Mouse (Mus musculus) forebrain, postnatal 0 days (tissue): ENCODE measurements around the gene Zfp72. TPM values are rescaled to one million over a fixed set of nuclear protein-coding genes. Genes with fewer than 3 reads are reported as not detected.
A peak's percentile ranks its signal among the peaks of the same experiment; 100 is the strongest.

Experiments
- ATAC-seq: fragments of 200-750 bp; cut with Nextera tagmentation; 2 replicates; pipeline ENCODE4 v1.8.0; 2017; ENCODE audit warnings: mild to moderate bottlenecking, moderate library complexity
- DNase-seq: peaks from one replicate; pipeline ENCODE4 v3.0.0-alpha.2; 2015
- H3K27ac ChIP-seq: fragments of 300-500 bp; sonication (generic); 2 replicates; pipeline ENCODE4 v1.5.1; 2014; ENCODE audit warnings: low read depth, mild to moderate bottlenecking, antibody characterized with exemption, low read length, moderate library complexity, mixed read lengths
- H3K27me3 ChIP-seq: fragments of 300-500 bp; sonication (generic); 2 replicates; pipeline ENCODE4 v1.6.1; 2014; ENCODE audit warnings: mild to moderate bottlenecking, low read length, mixed read lengths; ENCODE audit not compliant: insufficient read depth
- H3K36me3 ChIP-seq: fragments of 300-500 bp; sonication (generic); 2 replicates; pipeline ENCODE4 v1.6.1; 2014; ENCODE audit warnings: mild to moderate bottlenecking, moderate library complexity; ENCODE audit not compliant: insufficient read depth
- H3K4me1 ChIP-seq: fragments of 300-500 bp; sonication (generic); 2 replicates; pipeline ENCODE4 v1.6.1; 2014; ENCODE audit warnings: antibody characterized with exemption; ENCODE audit not compliant: insufficient read depth
- H3K4me2 ChIP-seq: fragments of 300-500 bp; sonication (generic); 2 replicates; pipeline ENCODE4 v1.6.1; 2014; ENCODE audit warnings: low read depth, mild to moderate bottlenecking, moderate library complexity
- H3K4me3 ChIP-seq: fragments of 300-500 bp; sonication (generic); 2 replicates; pipeline ENCODE4 v1.5.1; 2014; ENCODE audit warnings: low read depth, low read length, mixed read lengths
- H3K9ac ChIP-seq: fragments of 300-500 bp; sonication (generic); 2 replicates; pipeline ENCODE4 v1.6.1; 2014; ENCODE audit warnings: mild to moderate bottlenecking
- H3K9me3 ChIP-seq: fragments of 300-500 bp; sonication (generic); 2 replicates; pipeline ENCODE4 v1.6.1; 2016; ENCODE audit warnings: low read length
- CTCF ChIP-seq: sonication (generic); IDR thresholded peaks from 2 replicates; pipeline ENCODE4 v1.5.1; 2016; ENCODE audit warnings: antibody characterized with exemption, control low read depth, low read depth
- WGBS: fragments of 180-500 bp; shearing (Covaris S2); extraction: QIAGEN DNeasy Blood & Tissue Kit; methylation state at CpG from one replicate; pipeline ENCODE4 v1.1.7; 2014; 5-methylcytosine and 5-hydroxymethylcytosine counted together
- polyA plus RNA-seq: library from polyadenylated mRNA; unstranded; fragments of >200 nt; fragmentation: Nextera tagmentation; extraction: Ambion mirVana; gene quantifications from 2 replicates; pipeline ENCODE4 v1.2.1, GENCODE M21; 2015
- total RNA-seq: library from RNA; depleted of rRNA; stranded (reverse); fragments of >200 nt; gene quantifications from 2 replicates; pipeline ENCODE4 v1.2.3, GENCODE M21; 2014

Zfp72 gene
- total and polyA plus RNA-seq, 2 experiments from 2014 or later, result 5.3 to 10.1 TPM

- ATAC-seq, result peak; percentile 66
- no peak for TF ChIP-seq CTCF
- 50% methylated on average over 10 of the region's 10 CpGs for WGBS
- Histone ChIP-seq H3K27ac (no peak overlapping the region), H3K4me1 (0 out of 2 replicates have a peak, but pooled peaks cover 6% of the 10 kb centered on the region), H3K4me2 (no peak overlapping the region), H3K27me3 (no peaks in the 10 kb centered on the region), H3K9me3 (no peaks in the 10 kb centered on the region), H3K36me3 (0 out of 2 replicates have a peak, but pooled peaks cover 4% of the 10 kb centered on the region), H3K9ac (no peak overlapping the region), H3K4me3 (no peak overlapping the region)
- DNase-seq, result no peak
These were observed 8.9 kb downstream of the Zfp72 start for GRCm38 (mm10) chr13:74381533-74382276.

- TF ChIP-seq CTCF, result no peak
- no peak within 1 kb of the TSS for H3K27ac ChIP-seq
- DNase-seq, result no peak
- no peak within 1 kb of the TSS for H3K9ac ChIP-seq
- 80% methylated on average over 8 of the region's 8 CpGs for WGBS
- no peaks in the 10 kb centered on the region for H3K27me3 ChIP-seq
- H3K4me1 ChIP-seq, result no peaks in the 10 kb centered on the region
- no peak within 1 kb of the TSS for H3K4me3 ChIP-seq
- no peak for ATAC-seq
- H3K36me3 ChIP-seq, result peaks cover 24% of the 10 kb centered on the region
- 0 out of 2 replicates have a peak, but pooled peaks cover 3% of the 10 kb centered on the region for H3K9me3 ChIP-seq
- no peak within 1 kb of the TSS for H3K4me2 ChIP-seq
These were observed 26.8 kb downstream of the Zfp72 start, which contains the start of gene Lrrc14b for GRCm38 (mm10) chr13:74363859-74364235. Gene Lrrc14b (minus strand): TSS chr13:74364005.

DNA sequence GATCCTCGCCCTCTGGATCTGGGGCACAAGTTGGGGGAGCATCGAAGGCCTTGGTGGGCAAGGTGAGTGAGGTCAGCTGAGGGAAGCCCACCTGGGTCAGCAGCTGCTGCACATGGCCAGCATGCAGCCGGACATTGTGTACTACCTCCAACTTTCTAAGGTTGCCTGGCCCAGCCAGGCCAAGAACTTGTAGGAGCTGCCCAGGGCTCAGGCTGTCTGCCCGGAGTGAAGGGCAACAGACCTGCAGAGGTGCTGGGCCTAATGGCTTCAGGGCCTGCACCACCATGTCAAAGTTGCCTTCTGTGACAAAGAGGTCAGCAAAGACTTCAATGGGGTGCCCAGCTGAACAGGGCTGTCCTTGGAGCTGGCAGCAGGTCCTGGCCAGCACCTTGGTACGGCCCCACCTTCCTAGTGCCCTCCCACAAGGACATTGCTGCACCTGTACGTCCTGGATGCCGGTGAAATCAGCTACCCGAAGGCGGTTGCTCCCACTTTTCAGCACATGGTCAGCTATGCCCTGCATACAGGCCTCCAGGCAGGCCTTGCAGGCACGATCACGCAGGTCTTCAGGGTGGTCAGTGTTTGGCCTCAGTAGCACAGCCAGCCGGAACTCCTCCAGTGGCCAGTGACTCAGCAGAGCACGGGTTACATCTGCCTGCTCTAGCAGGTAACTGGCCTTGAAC is 27.3 kb downstream of the Zfp72 start:
- Histone ChIP-seq H3K9ac (no peak overlapping the region), H3K27me3 (no peaks in the 10 kb centered on the region), H3K9me3 (0 out of 2 replicates have a peak, but pooled peaks cover 3% of the 10 kb centered on the region), H3K27ac (no peak overlapping the region), H3K4me3 (no peak overlapping the region), H3K36me3 (peaks cover 30% of the 10 kb centered on the region), H3K4me1 (no peaks in the 10 kb centered on the region), H3K4me2 (no peak overlapping the region)
- 92% methylated on average over 13 of the region's 13 CpGs for WGBS
- TF ChIP-seq CTCF, result no peak
- ATAC-seq (no peak), DNase-seq (no peak)

DNA sequence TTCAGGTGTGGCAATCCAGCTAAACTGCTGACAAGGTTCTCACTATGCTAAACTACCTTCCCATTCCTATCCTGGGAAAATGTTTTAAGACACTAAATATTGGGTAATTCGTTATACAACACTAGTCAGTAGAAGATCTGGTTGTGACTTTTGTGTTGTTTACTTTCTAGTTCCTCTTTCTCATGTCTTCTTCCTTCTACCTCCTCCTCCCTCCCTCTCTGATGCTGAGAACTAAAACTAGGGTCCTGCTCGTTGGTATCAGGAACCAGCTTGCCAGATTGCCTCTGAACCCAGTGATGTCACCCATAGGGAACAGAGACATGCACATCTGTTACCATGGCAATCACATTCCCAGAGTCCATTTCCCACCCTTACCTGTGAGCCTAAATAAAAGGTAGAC is 28.4 kb downstream of the Zfp72 start:
- DNase-seq (no peak), ATAC-seq (no peak)
- no peaks in the 10 kb centered on the region for H3K9me3 ChIP-seq
- 78% methylated on average over 2 of the region's 2 CpGs for WGBS
- no peaks in the 10 kb centered on the region for H3K4me1 ChIP-seq
- H3K4me2 ChIP-seq, result no peak overlapping the region
- no peak for TF ChIP-seq CTCF
- no peaks in the 10 kb centered on the region for H3K27me3 ChIP-seq
- H3K4me3 ChIP-seq, result no peak overlapping the region
- no peak overlapping the region for H3K27ac ChIP-seq
- H3K36me3 ChIP-seq, result peaks cover 37% of the 10 kb centered on the region
- H3K9ac ChIP-seq, result no peak overlapping the region

DNA sequence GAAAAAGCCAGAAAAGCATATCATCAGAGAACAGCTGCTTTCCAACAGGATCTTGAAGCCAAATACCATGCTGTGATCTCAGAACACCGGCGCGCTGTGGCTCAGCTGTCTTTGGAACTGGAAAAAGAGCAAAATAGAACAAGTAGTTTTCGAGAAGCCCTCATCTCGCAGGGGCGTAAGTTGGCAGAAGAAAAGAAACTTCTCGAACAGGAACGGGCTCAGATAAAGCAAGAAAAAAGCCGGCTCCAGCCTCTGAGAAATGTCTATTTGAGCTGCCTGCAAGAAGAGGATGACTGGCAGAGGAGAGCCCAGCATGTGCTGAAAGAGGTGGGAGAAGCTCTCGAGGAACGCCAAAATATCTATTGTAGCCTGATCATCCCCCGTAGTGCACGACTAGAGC is 34.1 kb downstream of the Zfp72 start:
- ATAC-seq (no peak), DNase-seq (no peak)
- no peaks in the 10 kb centered on the region for H3K27me3 ChIP-seq
- H3K4me3 ChIP-seq, result no peak overlapping the region
- H3K27ac ChIP-seq, result no peak overlapping the region
- H3K36me3 ChIP-seq, result peaks cover 54% of the 10 kb centered on the region
- H3K9me3 ChIP-seq, result no peaks in the 10 kb centered on the region
- no peaks in the 10 kb centered on the region for H3K4me1 ChIP-seq
- TF ChIP-seq CTCF, result no peak
- no peak overlapping the region for H3K9ac ChIP-seq
- WGBS, result 94% methylated on average over 13 of the region's 13 CpGs
- no peak overlapping the region for H3K4me2 ChIP-seq

- Histone ChIP-seq H3K9me3 (no peaks in the 10 kb centered on the region), H3K36me3 (peaks cover 9% of the 10 kb centered on the region; the same call in 1 of the 2 replicates), H3K9ac (peak overlapping the region; percentile 78), H3K4me3 (peak overlapping the region; percentile 57), H3K4me1 (peaks cover 13% of the 10 kb centered on the region; the same call in 1 of the 2 replicates), H3K4me2 (peak overlapping the region; percentile 64), H3K27ac (peak overlapping the region; percentile 62), H3K27me3 (no peaks in the 10 kb centered on the region)
- DNase-seq, result no peak
- WGBS, result 2% methylated on average over 15 of the region's 15 CpGs
- peak; percentile 54 for ATAC-seq
- no peak for TF ChIP-seq CTCF
These were observed 40.2 kb downstream of the Zfp72 start for GRCm38 (mm10) chr13:74350435-74350906.
